Mouse (Mus musculus) erythroblast, embryonic 14.5 days (primary cell): ENCODE data around the gene Ucn2.

Source experiments
- GATA1 ChIP-seq: IDR thresholded peaks from 2 replicates; pipeline ENCODE4 v1.6.1; 2012; ENCODE audit warnings: low read length, inconsistent platforms, mixed read lengths
- TAL1 ChIP-seq: IDR thresholded peaks from 3 replicates; pipeline ENCODE4 v1.6.1; 2012; ENCODE audit warnings: low read length, inconsistent platforms, mixed read lengths

- TF ChIP-seq GATA1: no peak
- no peak for TF ChIP-seq TAL1
Observed at GRCm38 (mm10) chr9:109032435-109032834, 46.6 kb downstream of the Ucn2 start.
